Mouse (Mus musculus): Measurements from ENCODE around the gene Myo3b. TPM values are rescaled to one million over a fixed set of nuclear protein-coding genes. Genes with fewer than 3 reads are reported as not detected.

The Myo3b gene
- polyA plus RNA-seq, 1 experiment, result under 0.01 TPM

DNA sequence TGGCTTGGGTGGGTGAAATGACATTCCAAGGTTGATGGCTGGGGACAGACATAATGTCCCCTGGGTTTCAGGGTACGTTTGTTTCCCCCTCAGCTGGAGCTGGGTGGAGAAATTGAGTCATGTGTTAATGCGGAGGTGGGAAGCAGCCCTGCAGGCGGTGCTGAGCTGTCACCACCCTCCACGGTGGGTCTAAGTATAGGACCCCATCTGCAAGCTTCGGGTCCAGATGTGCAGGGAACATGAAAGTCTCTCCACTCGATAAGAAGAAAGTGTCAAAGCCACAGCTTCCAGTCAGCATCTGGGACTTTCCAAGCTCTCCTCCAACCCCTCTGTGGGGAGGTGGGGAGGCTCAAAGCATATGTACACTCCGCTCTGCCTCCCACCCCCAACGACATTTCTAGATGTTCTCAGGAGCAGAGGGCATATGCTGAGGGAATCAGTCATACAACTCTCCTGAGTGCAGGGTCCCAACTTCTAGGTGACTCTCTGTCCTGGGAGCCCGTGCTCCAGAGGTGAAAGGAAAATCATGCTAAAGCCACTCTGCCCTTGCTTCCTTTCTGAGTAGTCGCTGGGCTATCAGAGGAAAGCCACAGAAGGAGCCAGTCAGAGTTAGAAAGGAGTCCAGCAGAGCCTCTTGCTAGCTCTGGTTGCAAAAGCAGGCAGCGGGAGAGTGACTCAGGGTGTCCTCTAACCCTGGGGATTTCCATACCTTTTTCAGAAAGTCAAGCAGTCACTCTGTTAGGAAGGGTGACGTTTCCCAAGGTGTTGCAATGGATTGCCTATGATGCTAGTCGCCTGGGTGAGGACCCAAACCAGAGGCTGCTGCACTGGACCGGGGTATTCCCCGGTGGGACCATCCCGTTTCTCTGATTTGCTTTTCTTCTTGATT, 79.7 kb downstream of the Myo3b start:
- Histone ChIP-seq H3K4me3 (replicated peaks) (no peak overlapping the region), H3K36me3 (ENCODE audit: control insufficient read depth) (no peaks in the 10 kb centered on the region), H3K4me1 (ENCODE audit: control insufficient read depth) (no peaks in the 10 kb centered on the region), H3K27me3 (ENCODE audit: control insufficient read depth) (no peaks in the 10 kb centered on the region), H3K9me3 (ENCODE audit: control insufficient read depth, low read length) (no peaks in the 10 kb centered on the region)
- TF ChIP-seq GATA1 (IDR thresholded peaks at IDR 0.05; ENCODE audit: low read length), result no peak

DNA sequence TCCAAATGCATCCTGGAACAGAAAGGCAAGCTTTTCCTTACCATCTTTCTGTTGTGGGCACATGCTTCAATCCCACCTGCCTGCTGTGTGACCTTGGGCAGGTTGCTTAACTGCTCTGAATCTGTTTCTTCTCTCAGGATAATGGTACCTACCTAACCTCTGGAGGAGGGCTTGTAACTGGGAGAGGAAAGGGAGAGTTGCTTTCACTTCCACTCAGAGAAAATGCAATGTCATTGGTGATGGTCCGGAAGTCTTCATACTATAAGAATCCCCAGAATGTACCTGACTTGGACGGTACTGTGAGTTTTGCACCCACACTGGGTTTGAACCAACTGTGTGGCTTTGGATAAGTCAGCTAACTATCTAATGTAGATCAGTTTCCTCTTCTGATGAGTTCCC, 80.3 kb downstream of the Myo3b start:
- no peaks in the 10 kb centered on the region for H3K36me3 ChIP-seq (ENCODE audit: control insufficient read depth)
- no peak overlapping the region for H3K4me3 ChIP-seq (replicated peaks)
- TF ChIP-seq TAL1 (IDR thresholded peaks at IDR 0.05; ENCODE audit: low read length) (no peak), GATA1 (IDR thresholded peaks at IDR 0.05; ENCODE audit: low read length) (no peak)
- H3K9me3 ChIP-seq (ENCODE audit: control insufficient read depth, low read length), result no peaks in the 10 kb centered on the region
- no peaks in the 10 kb centered on the region for H3K27me3 ChIP-seq (ENCODE audit: control insufficient read depth)
- H3K4me1 ChIP-seq (ENCODE audit: control insufficient read depth), result no peaks in the 10 kb centered on the region

- no peaks in the 10 kb centered on the region for H3K36me3 ChIP-seq (ENCODE audit: control insufficient read depth)
- TF ChIP-seq TAL1 (IDR thresholded peaks at IDR 0.05; ENCODE audit: low read length) (no peak), GATA1 (IDR thresholded peaks at IDR 0.05; ENCODE audit: low read length) (no peak)
- no peak overlapping the region for H3K4me3 ChIP-seq (replicated peaks)
- H3K4me1 ChIP-seq (ENCODE audit: control insufficient read depth), result no peaks in the 10 kb centered on the region
- no peaks in the 10 kb centered on the region for H3K9me3 ChIP-seq (ENCODE audit: control insufficient read depth, low read length)
- peaks cover 11% of the 10 kb centered on the region for H3K27me3 ChIP-seq (ENCODE audit: control insufficient read depth)
Observed at GRCm38 (mm10) chr2:70126330-70126729, 87.4 kb downstream of the Myo3b start.

DNA sequence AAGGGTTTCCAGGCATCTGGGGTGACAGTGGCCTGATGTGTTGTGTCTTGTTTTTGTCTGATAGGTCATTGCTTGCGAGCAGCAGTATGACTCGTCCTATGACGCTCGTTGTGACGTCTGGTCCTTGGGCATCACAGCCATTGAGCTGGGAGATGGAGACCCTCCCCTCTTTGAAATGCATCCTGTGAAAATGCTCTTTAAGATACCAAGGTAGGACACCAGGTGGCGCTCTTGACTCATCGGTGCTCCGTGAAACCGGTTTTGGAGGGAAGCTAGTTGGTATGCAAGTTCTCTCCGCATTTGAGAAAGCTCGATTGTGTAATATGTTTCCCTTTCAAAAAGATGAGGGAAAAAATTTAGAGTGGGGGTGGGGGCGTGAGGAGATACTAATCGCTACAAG, 87.9 kb downstream of the Myo3b start:
- Histone ChIP-seq H3K36me3 (ENCODE audit: control insufficient read depth) (no peaks in the 10 kb centered on the region), H3K9me3 (ENCODE audit: control insufficient read depth, low read length) (no peaks in the 10 kb centered on the region), H3K4me1 (ENCODE audit: control insufficient read depth) (no peaks in the 10 kb centered on the region), H3K4me3 (replicated peaks) (no peak overlapping the region), H3K27me3 (ENCODE audit: control insufficient read depth) (peaks cover 11% of the 10 kb centered on the region)
- TF ChIP-seq TAL1 (IDR thresholded peaks at IDR 0.05; ENCODE audit: low read length) (no peak), GATA1 (IDR thresholded peaks at IDR 0.05; ENCODE audit: low read length) (no peak)

- H3K9me3 ChIP-seq (ENCODE audit: control insufficient read depth, low read length), result no peaks in the 10 kb centered on the region
- H3K36me3 ChIP-seq (ENCODE audit: control insufficient read depth), result no peaks in the 10 kb centered on the region
- H3K27me3 ChIP-seq (ENCODE audit: control insufficient read depth), result peaks cover 11% of the 10 kb centered on the region
- TF ChIP-seq TAL1 (IDR thresholded peaks at IDR 0.05; ENCODE audit: low read length), result no peak
- no peak for TF ChIP-seq GATA1 (IDR thresholded peaks at IDR 0.05; ENCODE audit: low read length)
- no peaks in the 10 kb centered on the region for H3K4me1 ChIP-seq (ENCODE audit: control insufficient read depth)
- H3K4me3 ChIP-seq (replicated peaks), result no peak overlapping the region
Observed at GRCm38 (mm10) chr2:70127351-70128148, 88.6 kb downstream of the Myo3b start.

GRCm38 (mm10) chr2:70128590-70128989, 89.7 kb downstream of the Myo3b start:
- no peak for TF ChIP-seq TAL1 (IDR thresholded peaks at IDR 0.05; ENCODE audit: low read length)
- TF ChIP-seq GATA1 (IDR thresholded peaks at IDR 0.05; ENCODE audit: low read length), result no peak
- H3K36me3 ChIP-seq (ENCODE audit: control insufficient read depth), result no peaks in the 10 kb centered on the region

GRCm38 (mm10) chr2:70129566-70129965, 90.6 kb downstream of the Myo3b start:
- Histone ChIP-seq H3K4me1 (ENCODE audit: control insufficient read depth) (no peaks in the 10 kb centered on the region), H3K36me3 (ENCODE audit: control insufficient read depth) (no peaks in the 10 kb centered on the region), H3K4me3 (replicated peaks) (no peak overlapping the region), H3K27me3 (ENCODE audit: control insufficient read depth) (peaks cover 11% of the 10 kb centered on the region), H3K9me3 (ENCODE audit: control insufficient read depth, low read length) (no peaks in the 10 kb centered on the region)
- TF ChIP-seq TAL1 (IDR thresholded peaks at IDR 0.05; ENCODE audit: low read length) (no peak), GATA1 (IDR thresholded peaks at IDR 0.05; ENCODE audit: low read length) (no peak)

More at GRCm38 (mm10) chr2:70128590-70128989, 89.7 kb downstream of the Myo3b start:
- Histone ChIP-seq H3K4me3 (replicated peaks) (no peak overlapping the region), H3K27me3 (ENCODE audit: control insufficient read depth) (peaks cover 11% of the 10 kb centered on the region), H3K9me3 (ENCODE audit: control insufficient read depth, low read length) (no peaks in the 10 kb centered on the region), H3K4me1 (ENCODE audit: control insufficient read depth) (no peaks in the 10 kb centered on the region)

- Histone ChIP-seq H3K4me3 (replicated peaks) (no peak overlapping the region), H3K4me1 (ENCODE audit: control insufficient read depth) (no peaks in the 10 kb centered on the region), H3K36me3 (ENCODE audit: control insufficient read depth) (no peaks in the 10 kb centered on the region), H3K27me3 (ENCODE audit: control insufficient read depth) (peaks cover 2% of the 10 kb centered on the region; the same call in 1 of the 2 replicates), H3K9me3 (ENCODE audit: control insufficient read depth, low read length) (no peaks in the 10 kb centered on the region)
- TF ChIP-seq TAL1 (IDR thresholded peaks at IDR 0.05; ENCODE audit: low read length) (no peak), GATA1 (IDR thresholded peaks at IDR 0.05; ENCODE audit: low read length) (no peak)
Observed at GRCm38 (mm10) chr2:70133281-70133680, 94.4 kb downstream of the Myo3b start.

Measured in erythroblast, embryonic 14.5 days (primary cell).